Mouse (Mus musculus): ENCODE measurements around the gene Ccdc43. TPM values are rescaled to one million over a fixed set of nuclear protein-coding genes. Genes with fewer than 3 reads are reported as not detected.

The Ccdc43 gene
- polyA plus RNA-seq, 1 experiment = 2.5 TPM

GRCm38 (mm10) chr11:102665637-102666435 is 31.7 kb downstream of the Ccdc43 start:
- no peak for TF ChIP-seq CTCF (IDR thresholded peaks at IDR 0.05; ENCODE audit: extremely low read depth, insufficient read length, insufficient replicate concordance, low read depth, low read length)
- TF ChIP-seq POLR2A (IDR thresholded peaks at IDR 0.05; ENCODE audit: low read depth, low read length) = no peak
- no peak overlapping the region for H3K27ac ChIP-seq (ENCODE audit: insufficient read depth, low read depth, low read length)
- no peaks in the 10 kb centered on the region for H3K4me1 ChIP-seq (ENCODE audit: control insufficient read depth, insufficient read depth, insufficient read length, low read length)
- peaks cover 24% of the 10 kb centered on the region for H3K27me3 ChIP-seq (ENCODE audit: control insufficient read depth, insufficient read depth, low read length)
- 57% methylated on average over 84 of the region's 84 CpGs for WGBS
- no peaks in the 10 kb centered on the region for H3K36me3 ChIP-seq (ENCODE audit: control insufficient read depth, insufficient read depth, low read length)
- no peak overlapping the region for H3K4me3 ChIP-seq (ENCODE audit: low read depth, low read length)

GRCm38 (mm10) chr11:102665151-102665550 is 32.4 kb downstream of the Ccdc43 start:
- 57% methylated on average over 33 of the region's 33 CpGs for WGBS
- no peaks in the 10 kb centered on the region for H3K36me3 ChIP-seq (ENCODE audit: control insufficient read depth, insufficient read depth, low read length)
- H3K27me3 ChIP-seq (ENCODE audit: control insufficient read depth, insufficient read depth, low read length) = peaks cover 24% of the 10 kb centered on the region
- no peak overlapping the region for H3K4me3 ChIP-seq (ENCODE audit: low read depth, low read length)
- TF ChIP-seq POLR2A (IDR thresholded peaks at IDR 0.05; ENCODE audit: low read depth, low read length) = no peak
- no peak for TF ChIP-seq CTCF (IDR thresholded peaks at IDR 0.05; ENCODE audit: extremely low read depth, insufficient read length, insufficient replicate concordance, low read depth, low read length)
- no peak overlapping the region for H3K27ac ChIP-seq (ENCODE audit: insufficient read depth, low read depth, low read length)
- no peaks in the 10 kb centered on the region for H3K4me1 ChIP-seq (ENCODE audit: control insufficient read depth, insufficient read depth, insufficient read length, low read length)

- no peak within 1 kb of the TSS for H3K4me3 ChIP-seq (ENCODE audit: low read depth, low read length)
- no peaks in the 10 kb centered on the region for H3K4me1 ChIP-seq (ENCODE audit: control insufficient read depth, insufficient read depth, insufficient read length, low read length)
- no peaks in the 10 kb centered on the region for H3K36me3 ChIP-seq (ENCODE audit: control insufficient read depth, insufficient read depth, low read length)
- TF ChIP-seq CTCF (IDR thresholded peaks at IDR 0.05; ENCODE audit: extremely low read depth, insufficient read length, insufficient replicate concordance, low read depth, low read length) (no peak), POLR2A (IDR thresholded peaks at IDR 0.05; ENCODE audit: low read depth, low read length) (no peak)
- WGBS = 66% methylated on average over 3 of the region's 3 CpGs
- peaks cover 24% of the 10 kb centered on the region for H3K27me3 ChIP-seq (ENCODE audit: control insufficient read depth, insufficient read depth, low read length)
- no peak within 1 kb of the TSS for H3K27ac ChIP-seq (ENCODE audit: insufficient read depth, low read depth, low read length)
These were observed 34.2 kb downstream of the Ccdc43 start, which contains the start of gene Meioc for GRCm38 (mm10) chr11:102663416-102663815. Gene Meioc, plus strand, starts transcription at chr11:102663716.

- H3K4me1 ChIP-seq (ENCODE audit: control insufficient read depth, insufficient read depth, insufficient read length, low read length) = peaks cover 4% of the 10 kb centered on the region
- H3K27ac ChIP-seq (ENCODE audit: insufficient read depth, low read depth, low read length) = no peak overlapping the region
- H3K27me3 ChIP-seq (ENCODE audit: control insufficient read depth, insufficient read depth, low read length) = no peaks in the 10 kb centered on the region
- 28% methylated on average over 6 of the region's 6 CpGs for WGBS
- TF ChIP-seq POLR2A (IDR thresholded peaks at IDR 0.05; ENCODE audit: low read depth, low read length) = no peak
- no peaks in the 10 kb centered on the region for H3K36me3 ChIP-seq (ENCODE audit: control insufficient read depth, insufficient read depth, low read length)
- H3K4me3 ChIP-seq (ENCODE audit: low read depth, low read length) = no peak overlapping the region
These were observed 40.7 kb downstream of the Ccdc43 start for GRCm38 (mm10) chr11:102656931-102657330.

- H3K27me3 ChIP-seq (ENCODE audit: control insufficient read depth, insufficient read depth, low read length) = no peaks in the 10 kb centered on the region
- H3K27ac ChIP-seq (ENCODE audit: insufficient read depth, low read depth, low read length) = no peak overlapping the region
- TF ChIP-seq POLR2A (IDR thresholded peaks at IDR 0.05; ENCODE audit: low read depth, low read length) (no peak), CTCF (IDR thresholded peaks at IDR 0.05; ENCODE audit: extremely low read depth, insufficient read length, insufficient replicate concordance, low read depth, low read length) (peak; percentile 11; the same call in 1 of the 2 replicates)
- no peak overlapping the region for H3K4me3 ChIP-seq (ENCODE audit: low read depth, low read length)
- H3K4me1 ChIP-seq (ENCODE audit: control insufficient read depth, insufficient read depth, insufficient read length, low read length) = peaks cover 4% of the 10 kb centered on the region
- H3K36me3 ChIP-seq (ENCODE audit: control insufficient read depth, insufficient read depth, low read length) = no peaks in the 10 kb centered on the region
- WGBS = 5% methylated on average over 4 of the region's 4 CpGs
These were observed 41.2 kb downstream of the Ccdc43 start for GRCm38 (mm10) chr11:102656326-102656926.

- Histone ChIP-seq H3K27ac (ENCODE audit: insufficient read depth, low read depth, low read length) (no peak overlapping the region), H3K4me3 (ENCODE audit: low read depth, low read length) (no peak overlapping the region), H3K36me3 (ENCODE audit: control insufficient read depth, insufficient read depth, low read length) (no peaks in the 10 kb centered on the region), H3K4me1 (ENCODE audit: control insufficient read depth, insufficient read depth, insufficient read length, low read length) (peaks cover 4% of the 10 kb centered on the region), H3K27me3 (ENCODE audit: control insufficient read depth, insufficient read depth, low read length) (no peaks in the 10 kb centered on the region)
- TF ChIP-seq POLR2A (IDR thresholded peaks at IDR 0.05; ENCODE audit: low read depth, low read length) = no peak
- TF ChIP-seq CTCF (IDR thresholded peaks at IDR 0.05; ENCODE audit: extremely low read depth, insufficient read length, insufficient replicate concordance, low read depth, low read length) = no peak
- WGBS = 60% methylated on average over 8 of the region's 8 CpGs
These were observed 41.7 kb downstream of the Ccdc43 start for GRCm38 (mm10) chr11:102655888-102656287.

GRCm38 (mm10) chr11:102652844-102653243 is 44.7 kb downstream of the Ccdc43 start:
- WGBS = 71% methylated on average over 3 of the region's 3 CpGs
- Histone ChIP-seq H3K36me3 (ENCODE audit: control insufficient read depth, insufficient read depth, low read length) (no peaks in the 10 kb centered on the region), H3K4me3 (ENCODE audit: low read depth, low read length) (no peak overlapping the region), H3K27me3 (ENCODE audit: control insufficient read depth, insufficient read depth, low read length) (no peaks in the 10 kb centered on the region), H3K27ac (ENCODE audit: insufficient read depth, low read depth, low read length) (no peak overlapping the region), H3K4me1 (ENCODE audit: control insufficient read depth, insufficient read depth, insufficient read length, low read length) (peaks cover 4% of the 10 kb centered on the region)
- TF ChIP-seq CTCF (IDR thresholded peaks at IDR 0.05; ENCODE audit: extremely low read depth, insufficient read length, insufficient replicate concordance, low read depth, low read length) (peak; percentile 43; the same call in 1 of the 2 replicates), POLR2A (IDR thresholded peaks at IDR 0.05; ENCODE audit: low read depth, low read length) (no peak)
